Mouse (Mus musculus): ENCODE results near the gene Eif3m. TPM values are rescaled to one million over a fixed set of nuclear protein-coding genes. Genes with fewer than 3 reads are reported as not detected.

Gene Eif3m
- polyA plus RNA-seq (2017; shearing (Covaris generic)): 321 TPM

GRCm38 (mm10) chr2:105016967-105017287 lies at the start of gene Eif3m:
Eif3m (minus strand) TSS chr2:105017080.

Other genes starting within 250 kb of the Eif3m start
- gene Qser1, start 200.3 kb downstream of the Eif3m start, polyA plus RNA-seq (2017; shearing (Covaris generic)): 0.74 TPM
- 1.9 TPM for gene Prrg4, start 167.2 kb downstream of the Eif3m start, polyA plus RNA-seq (2017; shearing (Covaris generic))
- 3.4 TPM for gene Ccdc73, start 149.3 kb downstream of the Eif3m start, polyA plus RNA-seq (2017; shearing (Covaris generic))
- not detected for gene Gm11060, start 74.9 kb upstream of the Eif3m start, polyA plus RNA-seq (2017; shearing (Covaris generic))
- gene Wt1, start 109.4 kb upstream of the Eif3m start, polyA plus RNA-seq (2017; shearing (Covaris generic)): not detected
- gene Them7, start 207.2 kb upstream of the Eif3m start, polyA plus RNA-seq (2017; shearing (Covaris generic)): not detected